Mouse (Mus musculus): ENCODE measurements around the gene Pafah1b2.
A peak's percentile ranks its signal among the peaks of the same experiment; 100 is the strongest.

Gene Pafah1b2

DNA sequence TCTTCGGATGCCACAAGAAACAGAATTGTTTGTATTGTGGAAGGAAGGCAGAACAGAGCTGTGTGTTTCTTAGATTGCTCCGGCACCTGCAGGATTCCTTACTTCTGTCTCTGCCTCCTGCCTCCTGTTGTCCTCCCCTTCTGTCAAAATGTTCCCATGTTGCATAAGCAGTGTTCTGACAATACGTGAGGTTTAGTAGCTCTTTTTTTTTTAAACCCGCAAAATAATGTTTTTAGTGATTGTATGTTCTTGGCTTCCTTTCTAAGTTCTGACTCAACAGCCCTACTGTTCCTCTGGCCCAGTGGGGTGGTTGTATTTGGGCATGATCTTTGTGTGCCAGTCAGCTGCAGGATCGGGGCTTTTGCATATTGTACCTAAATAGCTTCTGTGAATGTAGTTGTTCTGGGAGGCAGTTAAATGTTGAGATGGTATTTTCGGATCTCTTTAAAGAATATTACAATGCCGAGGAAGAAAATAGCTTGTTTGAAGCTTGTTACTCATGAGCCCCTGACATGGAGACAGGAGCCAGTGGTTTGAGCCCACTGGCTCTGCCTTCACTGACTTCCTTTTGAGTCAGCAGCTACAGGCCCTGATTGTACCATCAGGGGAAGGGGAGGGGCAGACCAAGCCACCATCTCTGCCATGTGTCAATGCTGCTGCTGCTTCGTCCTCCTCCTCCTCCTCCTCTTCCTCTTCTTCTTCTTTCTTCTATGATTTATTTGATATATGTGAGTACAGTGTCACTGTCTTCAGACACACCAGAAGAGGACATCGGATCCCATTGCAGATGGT, 13.8 kb upstream of the Pafah1b2 start:
- no peak for DNase-seq (ENCODE audit: low spot score)

DNA sequence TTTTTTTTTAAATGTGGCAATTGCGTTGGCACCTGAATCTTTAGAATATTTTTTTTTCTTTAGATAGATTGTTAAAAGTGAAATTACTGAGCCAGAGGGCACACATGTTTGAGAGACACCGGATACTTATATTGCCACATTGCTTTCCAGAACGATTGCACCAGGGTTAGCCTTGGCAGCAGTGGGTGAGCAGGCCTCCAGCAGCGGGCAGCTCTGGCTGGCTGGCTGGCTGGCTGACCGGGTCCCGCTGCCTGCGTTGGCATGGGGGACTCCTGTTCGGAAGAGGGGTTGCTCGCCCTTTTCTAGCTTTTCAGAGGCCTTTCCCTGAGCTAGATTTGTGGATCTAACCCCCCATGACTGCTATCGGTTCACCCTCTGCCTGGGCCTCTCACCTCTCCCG, 11.1 kb upstream of the Pafah1b2 start:
- no peak for DNase-seq (ENCODE audit: low spot score)

DNA sequence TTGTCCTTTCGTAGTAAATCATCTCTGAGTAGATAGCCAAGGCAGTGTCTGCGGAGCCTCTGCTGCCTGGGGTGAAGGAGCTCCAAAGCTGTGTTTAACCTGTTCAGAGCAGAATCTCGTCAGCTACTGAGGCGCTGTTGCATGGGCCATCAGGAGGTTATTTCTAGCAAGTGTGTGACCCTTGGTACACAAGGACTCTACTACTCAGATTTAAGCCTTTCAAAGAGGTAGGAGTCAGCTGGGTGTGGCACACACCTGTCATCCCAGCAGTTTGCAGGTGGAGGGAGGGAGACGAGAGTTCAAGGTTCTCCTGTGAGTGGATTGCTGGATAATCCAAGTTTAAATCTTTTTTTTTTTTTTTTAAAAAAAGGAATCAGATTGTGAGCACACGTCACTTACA, 7.5 kb upstream of the Pafah1b2 start:
- DNase-seq (ENCODE audit: low spot score): no peak

DNA sequence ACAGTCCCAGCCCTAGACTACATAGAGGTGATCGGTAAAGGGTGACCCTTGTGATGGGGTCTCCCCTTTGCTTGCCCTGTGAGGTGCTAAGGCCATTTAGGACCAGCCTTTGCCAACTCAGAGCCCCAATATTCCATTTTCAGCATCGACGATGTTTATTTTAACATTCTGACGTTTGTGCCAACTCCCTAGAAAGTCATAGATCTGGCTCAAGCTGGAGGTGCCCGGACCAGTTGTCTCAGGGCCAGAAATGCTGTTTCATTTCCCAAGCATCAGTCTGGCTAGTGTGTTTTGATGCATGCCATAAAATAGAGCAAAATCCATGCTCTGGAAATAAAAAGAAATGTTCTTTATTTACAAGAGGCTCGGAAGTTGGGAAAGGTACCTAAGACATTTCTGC, 5.8 kb upstream of the Pafah1b2 start:
- no peak for DNase-seq (ENCODE audit: low spot score)

DNA sequence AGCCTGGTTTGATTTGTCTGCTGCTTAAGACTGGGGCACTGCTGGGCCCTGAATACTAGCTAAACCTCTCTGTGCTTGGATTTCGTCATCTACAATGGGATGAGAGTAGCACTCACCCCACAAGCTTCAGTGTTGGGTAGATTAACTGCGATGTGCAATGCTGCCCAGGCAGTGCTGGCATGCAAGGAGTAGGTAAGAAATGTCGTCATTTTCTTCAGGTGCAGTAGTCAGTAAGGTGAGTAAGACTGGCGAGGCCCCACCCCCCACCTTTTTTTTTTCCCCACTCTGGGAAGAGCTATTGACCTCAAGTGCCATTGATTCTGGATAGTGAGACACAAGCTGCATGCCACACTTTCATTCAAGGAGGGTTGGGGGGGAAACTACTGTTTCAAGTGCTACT, 3.9 kb upstream of the Pafah1b2 start:
- DNase-seq (ENCODE audit: low spot score): no peak

DNA sequence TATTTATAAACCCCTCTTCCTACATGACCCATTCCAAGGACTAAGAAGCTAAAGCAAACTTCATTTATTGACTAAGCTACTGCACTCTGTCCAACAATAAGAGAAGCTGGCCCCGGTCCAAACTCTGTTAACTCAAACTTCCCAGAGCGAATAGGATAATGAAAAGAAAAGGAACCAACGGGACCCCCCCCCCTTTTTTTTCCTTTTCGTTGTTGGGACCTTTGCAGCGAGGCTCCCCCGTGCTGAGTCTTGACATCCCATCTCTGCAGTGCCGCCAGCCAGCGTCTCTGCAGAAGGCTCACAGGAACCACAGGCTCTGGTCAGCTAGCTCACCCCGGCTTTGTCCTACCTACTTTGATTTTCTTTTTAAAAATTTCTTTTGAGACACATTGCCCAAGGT, 3.3 kb upstream of the Pafah1b2 start:
- DNase-seq (ENCODE audit: low spot score): no peak

DNA sequence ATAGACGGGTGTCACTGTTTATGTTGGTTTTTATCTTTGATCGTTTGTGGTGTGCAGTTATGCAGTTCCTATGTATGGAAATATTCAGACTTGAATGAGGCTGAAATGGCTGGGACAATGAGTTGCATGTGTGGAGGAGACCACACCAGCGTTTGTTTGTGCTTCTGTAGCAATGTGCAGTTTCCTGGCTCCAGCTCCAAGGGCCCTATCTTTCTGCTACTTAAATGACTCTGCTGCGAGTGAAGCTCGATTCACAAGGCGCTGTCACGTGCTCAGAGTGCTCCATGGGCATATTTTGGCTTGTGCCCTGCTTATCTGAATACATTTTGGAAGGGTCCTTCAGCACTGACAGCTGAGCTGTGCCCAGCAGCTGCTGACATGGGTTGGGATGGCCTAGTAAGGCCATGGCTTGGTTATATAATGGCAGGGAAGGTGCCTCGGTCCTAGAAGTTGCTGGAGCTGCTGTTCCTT, 2.6 kb upstream of the Pafah1b2 start:
- peak; percentile 22 for DNase-seq (ENCODE audit: low spot score)

DNA sequence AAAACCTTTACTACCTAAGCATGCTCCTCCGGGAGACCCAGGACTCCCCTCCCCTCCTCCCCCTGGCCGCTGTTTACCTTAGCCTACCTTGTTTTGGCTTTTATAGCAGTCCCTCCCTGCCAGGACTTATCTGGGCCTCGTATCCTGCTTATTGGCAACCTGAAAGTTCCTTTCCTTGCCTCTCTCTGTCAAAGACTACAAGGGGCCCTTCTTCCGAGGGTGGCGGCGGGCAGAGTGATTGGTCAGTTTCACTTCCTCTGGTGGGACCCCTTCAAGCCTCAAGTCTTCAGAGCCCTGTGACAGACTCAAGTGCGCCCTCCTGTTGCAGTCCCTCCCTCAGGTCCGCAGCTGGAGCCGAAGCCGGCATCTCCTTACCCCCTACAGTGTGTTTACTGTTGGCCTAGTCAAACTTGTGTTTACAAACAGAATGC, 1.8 kb upstream of the Pafah1b2 start:
- peak; percentile 40 for DNase-seq (ENCODE audit: low spot score)

DNA sequence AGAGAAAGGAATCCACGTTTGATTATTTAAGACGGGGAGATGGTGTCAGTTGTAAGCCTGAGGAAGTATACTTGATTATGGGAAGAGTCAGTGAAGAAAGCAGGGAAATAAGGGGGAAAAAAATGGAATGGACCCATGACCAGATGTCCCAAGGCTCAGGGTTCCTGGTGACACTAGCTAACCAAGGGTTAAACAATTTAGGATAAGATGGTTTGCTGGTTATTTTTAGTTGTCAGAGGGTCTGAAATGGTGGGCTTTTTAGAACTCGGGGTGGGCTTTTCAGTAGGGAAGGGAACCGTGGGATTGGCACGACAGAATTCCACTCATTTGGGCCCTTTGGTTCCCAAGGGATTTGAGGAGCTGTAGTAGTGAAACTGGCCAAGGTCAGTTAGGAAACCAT, 1.1 kb upstream of the Pafah1b2 start:
- DNase-seq (ENCODE audit: low spot score): no peak

DNA sequence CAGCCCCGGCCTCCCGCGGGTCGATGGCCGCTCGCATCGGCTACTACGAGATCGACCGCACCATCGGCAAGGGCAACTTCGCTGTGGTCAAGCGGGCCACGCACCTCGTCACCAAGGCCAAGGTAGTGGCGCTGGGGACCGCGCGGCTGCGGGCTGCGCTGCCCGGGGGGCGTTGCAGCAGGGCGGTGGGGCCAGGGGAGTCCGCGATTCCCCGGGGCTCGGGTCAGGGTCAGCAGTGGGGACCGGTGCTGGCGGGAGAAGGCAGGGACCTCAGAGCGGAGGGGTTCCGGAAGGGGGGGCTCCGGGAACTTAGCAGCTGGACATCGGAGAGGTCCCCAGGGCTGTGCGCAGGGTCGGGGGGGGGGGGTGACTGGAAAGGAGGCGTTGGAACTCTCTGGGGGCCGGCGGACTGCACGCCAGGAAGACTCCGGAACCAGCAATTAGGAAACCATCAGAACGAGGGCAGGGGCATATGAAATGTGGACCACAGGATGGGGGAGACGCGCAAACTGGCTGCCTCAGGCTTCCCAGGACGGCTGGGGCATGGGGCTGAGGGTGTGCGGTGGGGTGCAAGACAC, 608 bp upstream of the Pafah1b2 start:
- DNase-seq (ENCODE audit: low spot score): peak; percentile 24

DNA sequence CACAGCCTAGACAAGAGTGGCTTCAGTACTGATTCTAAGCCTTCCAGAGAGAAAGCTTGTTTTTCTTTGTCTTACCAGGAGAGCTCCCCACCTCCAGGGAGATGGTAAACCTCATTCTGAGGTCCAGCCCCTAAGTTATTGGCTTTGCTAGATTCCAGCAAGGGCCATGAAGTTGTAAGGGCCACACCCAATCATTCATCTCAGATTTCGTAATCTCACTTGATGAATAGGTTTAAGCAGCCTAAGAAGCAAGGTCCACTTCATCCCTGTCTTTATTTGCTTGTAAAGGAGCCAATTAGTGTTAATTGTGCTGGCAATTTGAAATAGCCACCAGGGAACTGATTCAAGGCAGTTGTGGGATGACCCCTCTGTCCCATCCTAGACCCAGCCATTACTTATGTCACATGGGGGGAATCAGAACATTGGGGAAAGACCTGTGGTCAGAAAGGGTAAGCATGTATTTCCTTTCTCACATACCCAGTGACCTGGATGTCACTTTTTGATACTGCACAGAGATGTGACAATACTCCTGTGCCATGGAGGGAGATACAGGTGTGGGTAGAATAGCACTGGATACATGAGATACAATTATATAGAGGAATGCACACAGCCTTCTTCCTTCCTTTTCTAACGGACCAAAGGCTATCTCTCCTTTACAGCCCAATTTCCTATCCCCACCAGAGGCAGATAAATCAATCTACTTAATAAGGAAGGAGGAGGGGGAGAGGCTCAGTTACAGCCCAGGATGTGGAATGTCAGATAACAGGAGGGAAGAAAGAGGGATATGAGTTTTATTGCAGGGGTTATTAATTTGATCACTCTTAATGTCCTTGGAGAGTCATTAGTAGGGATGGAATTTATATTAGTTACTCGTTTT, 1.2 kb downstream of the Pafah1b2 start:
- DNase-seq (ENCODE audit: low spot score): no peak

DNA sequence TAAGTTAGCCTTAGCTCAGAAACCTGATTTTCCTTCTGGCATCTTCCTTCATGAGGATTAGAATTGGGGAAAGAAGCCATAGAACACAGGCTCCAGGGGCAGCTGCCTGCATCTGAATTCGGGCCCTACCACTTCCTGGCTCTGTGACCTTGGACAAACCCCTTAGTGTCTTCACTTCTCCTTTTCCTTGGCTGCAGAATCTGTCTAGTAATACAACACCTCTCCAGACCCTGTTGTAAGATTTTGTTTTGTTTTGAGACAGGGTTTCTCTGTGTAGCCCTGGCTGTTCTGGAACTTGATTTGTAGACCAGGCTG, 2.9 kb downstream of the Pafah1b2 start:
- DNase-seq (ENCODE audit: low spot score): no peak

DNA sequence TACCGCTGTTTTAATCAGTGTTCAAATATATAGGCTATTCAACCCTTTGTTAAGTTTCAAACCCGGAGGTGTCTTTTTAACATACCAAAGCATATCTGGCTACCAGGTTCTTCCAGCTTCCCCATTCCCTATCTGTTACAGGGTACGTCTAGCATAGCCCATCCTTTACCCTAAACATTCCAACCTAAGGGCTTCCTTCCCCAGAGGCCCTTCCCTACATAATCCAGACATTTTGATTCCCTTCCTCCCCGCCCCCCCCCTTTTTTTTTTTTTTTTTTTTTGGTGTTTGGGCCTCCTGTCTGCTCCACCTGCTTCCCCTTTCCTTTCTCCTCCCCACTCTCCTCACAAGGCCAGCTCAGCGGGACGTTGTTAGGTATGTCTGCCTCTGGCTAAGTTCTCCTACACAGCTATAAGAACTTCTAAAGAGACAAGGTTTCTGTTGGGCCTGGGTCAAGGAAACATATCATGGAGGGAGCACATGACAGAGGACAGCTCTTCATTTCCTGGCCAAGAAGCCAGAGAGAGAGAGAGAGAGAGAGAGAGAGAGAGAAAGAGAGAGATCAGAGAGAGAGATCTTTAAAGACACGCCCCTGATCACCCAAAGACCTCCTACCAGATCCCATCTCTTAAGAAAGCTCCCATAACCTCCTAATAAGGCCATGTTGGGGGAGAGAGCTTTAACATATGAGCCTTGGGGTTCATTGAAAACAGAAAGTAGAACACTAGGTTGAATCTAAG, 3.4 kb downstream of the Pafah1b2 start:
- no peak for DNase-seq (ENCODE audit: low spot score)

DNA sequence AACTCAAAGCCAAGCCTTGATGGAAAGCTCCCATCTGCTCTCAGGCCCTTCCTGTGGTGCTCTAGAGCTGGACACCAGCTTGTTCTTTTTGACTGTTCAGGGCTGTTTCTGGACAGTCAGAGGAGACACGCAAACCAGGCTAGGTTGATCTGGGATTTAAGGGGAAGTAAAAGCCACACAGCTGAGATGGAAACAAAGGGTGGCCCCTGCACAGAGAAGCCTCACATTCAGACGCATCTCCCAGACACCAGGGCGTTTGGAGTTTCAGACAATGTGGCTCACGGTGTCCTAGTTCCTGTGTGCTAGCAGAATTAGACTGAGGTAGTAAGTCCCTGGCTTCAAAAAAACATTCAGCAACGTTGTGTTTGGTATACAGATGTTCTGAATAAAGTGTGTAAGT, 6.3 kb downstream of the Pafah1b2 start:
- DNase-seq (ENCODE audit: low spot score): no peak

DNA sequence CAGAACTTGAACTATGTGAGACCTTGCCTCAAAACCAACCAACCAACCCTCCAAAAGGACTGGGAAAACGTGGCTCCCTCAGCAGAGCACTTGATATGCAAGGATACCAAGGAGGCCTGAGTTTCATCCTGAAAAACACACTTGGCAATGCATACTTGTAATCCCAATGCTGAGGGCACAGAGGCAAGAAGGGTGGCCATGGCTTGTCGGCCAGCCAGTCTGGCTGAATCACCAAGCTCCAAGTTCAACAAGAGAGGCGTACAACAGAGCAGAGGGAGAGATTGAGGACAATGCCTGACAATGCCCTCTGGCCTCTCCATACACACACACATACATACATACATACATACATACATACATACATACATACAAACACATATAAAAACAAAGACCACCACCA, 8.0 kb downstream of the Pafah1b2 start:
- DNase-seq (ENCODE audit: low spot score): no peak

DNA sequence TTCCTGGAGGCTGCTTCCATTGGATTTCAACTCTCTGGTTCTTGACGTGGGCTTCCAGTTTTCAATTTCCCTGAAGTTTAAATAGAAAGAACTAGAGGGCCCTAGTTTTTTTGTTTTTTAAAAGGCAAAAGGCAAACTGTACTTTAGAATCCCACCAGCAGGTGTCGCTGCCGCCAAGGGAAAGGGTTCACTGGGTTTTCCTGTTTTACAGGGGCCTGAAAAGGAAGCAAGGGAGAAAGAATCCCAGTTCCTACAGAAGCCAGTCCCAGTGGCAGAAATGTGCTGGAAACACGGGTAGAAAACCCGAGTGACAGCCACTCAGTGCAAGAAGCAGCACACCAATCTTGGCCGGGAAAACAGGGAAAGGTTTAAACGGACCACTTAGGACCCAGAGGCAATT, 8.8 kb downstream of the Pafah1b2 start:
- DNase-seq (ENCODE audit: low spot score): peak; percentile 49

DNA sequence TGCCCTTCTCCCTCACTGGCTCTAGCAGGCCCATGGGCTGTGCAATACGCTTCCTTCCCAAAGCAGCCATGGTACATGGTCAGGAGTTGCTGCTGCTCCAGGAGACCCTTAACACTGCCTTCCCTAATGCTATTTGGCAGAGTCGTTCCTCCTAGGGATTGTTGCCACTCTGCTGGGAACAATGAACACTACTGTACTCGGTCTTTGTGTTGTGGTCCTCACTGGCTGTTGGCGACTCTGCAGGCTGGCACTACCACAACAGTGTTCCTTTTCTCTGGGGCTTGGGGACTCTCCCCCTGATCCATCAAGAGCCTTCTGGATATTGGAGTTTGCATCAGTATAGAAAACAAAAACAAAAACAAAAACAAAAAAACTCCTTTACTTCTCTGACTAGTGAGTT, 13.5 kb downstream of the Pafah1b2 start:
- no peak for DNase-seq (ENCODE audit: low spot score)

DNA sequence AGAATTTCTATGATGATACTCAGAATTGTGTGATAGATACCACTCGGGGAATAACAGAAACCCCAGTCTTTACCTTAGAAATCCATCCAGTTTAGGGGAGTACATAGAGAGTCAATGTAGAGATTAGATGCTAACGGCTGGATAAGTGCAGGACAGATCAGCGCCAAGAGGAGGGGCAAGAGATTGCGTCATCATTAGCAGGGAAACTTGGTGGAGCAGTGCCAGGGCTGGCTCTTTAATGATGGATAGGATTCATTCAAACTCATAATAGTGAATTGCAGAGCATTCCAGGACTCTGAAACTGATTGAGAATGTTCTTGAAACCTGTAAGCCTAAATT, 27.3 kb downstream of the Pafah1b2 start:
- DNase-seq (ENCODE audit: low spot score): no peak

DNA sequence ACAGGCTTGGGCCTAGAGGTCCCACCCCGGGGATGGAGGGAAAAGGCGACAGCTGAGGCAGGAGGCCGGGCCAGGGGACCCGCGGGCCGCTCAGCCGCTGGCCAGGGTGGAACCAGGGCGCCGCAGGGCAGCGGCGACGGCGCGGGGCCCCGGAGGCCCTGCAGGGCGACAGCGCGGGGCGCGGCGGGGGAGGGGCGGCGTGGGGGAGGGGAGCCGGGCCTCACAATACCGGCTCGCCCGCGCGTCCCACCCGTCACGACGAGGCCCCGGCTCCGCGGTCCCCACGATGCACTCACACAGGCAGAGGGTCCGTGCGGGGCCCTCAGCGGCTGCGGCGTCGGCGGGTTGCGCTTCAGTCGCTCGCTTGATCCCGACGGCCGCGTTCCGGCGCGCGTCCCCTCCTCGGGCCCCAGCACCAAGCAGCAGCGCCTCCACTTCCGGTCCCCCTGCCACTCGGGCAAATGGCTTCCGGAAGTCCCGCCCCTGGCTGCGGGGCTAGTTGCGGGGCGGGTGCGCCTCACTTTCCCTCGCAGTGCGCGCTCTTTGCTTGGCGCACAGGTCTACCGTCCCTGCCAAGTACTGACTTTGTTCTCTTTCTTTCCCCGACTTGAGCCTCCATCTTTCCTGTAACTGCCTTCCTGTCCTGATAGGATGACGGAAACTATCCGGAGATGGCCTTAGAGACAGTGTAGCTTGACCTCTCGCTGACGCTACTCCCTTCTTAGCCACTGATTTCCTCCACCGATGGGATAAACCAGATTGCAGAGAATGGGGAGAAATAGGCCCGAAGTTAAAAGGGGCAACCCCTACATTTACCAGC, 27.9 kb downstream of the Pafah1b2 start:
- DNase-seq (ENCODE audit: low spot score): peak; percentile 89

DNA sequence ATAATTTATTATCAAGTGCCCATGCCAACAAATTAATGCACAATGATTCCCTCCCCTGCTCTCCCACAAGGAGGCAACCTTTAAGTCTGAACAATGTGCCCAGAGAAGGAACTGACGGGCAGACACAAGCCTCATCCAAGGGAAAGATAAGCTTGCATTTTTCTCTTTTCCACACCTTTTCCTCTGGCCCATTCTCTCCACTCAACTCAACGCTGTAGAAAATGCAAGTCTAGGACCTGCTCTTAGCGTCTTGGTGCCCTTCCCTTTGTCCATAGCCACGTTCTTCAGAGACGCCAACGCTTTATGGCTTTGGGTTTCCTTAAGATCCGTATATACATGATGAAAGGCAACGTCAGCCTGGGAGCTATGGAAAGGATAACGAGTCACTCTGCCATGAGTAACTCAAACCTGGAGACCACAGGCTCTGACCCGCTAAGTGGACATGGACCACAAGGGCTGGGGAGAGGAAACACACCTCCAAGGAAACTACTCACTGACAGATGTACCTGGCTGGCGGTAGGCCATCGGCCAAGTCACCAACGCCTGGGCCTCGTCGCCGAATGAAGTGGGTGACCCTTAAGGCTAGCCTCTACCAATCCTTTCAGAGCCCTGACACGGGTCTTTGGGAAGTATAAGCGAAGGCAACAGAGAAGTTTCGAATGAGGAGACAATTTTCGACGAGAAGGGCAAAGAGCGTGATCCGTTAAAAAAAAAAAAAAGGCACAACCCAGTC, 28.6 kb downstream of the Pafah1b2 start:
- no peak for DNase-seq (ENCODE audit: low spot score)

DNA sequence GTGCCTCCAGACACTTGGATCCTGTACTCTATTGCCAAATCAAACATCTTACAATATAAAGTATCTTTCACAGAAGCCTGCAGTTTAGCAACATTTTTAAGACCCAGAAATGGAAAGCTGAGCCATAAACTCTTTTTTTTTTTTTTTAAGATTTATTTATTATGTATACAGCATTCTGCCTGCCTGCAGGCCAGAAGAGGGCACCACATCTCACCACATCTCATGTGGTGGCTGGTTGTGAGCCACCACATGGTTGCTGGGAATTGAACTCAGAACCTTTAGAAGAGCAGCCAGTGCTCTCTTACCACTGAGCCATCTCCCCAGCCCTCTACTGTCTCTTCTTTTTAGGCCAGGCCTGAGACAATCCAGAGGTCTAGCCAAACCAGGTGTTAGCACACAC, 31.2 kb downstream of the Pafah1b2 start:
- DNase-seq (ENCODE audit: low spot score): peak; percentile 27
